Mouse (Mus musculus) hindbrain, postnatal 0 days (tissue): ENCODE measurements at regions not wholly inside any gene's neighbourhood (a gene's known extent, or its start where the extent isn't known, plus 50 kb on each side); places are given as distances from the start of the nearest gene placed in this dataset.

Experiments used
- ATAC-seq: fragments of 200-750 bp; cut with Nextera tagmentation; 2 replicates; pipeline ENCODE4 v1.8.0; 2017; ENCODE audit warnings: mild to moderate bottlenecking, moderate TSS enrichment, moderate library complexity
- DNase-seq: peaks from one replicate; pipeline ENCODE4 v3.0.0-alpha.2; 2015; ENCODE audit warnings: low spot score
- H3K27ac ChIP-seq: fragments of 300-500 bp; sonication (generic); 2 replicates; pipeline ENCODE4 v1.5.1; 2014; ENCODE audit warnings: mild to moderate bottlenecking
- H3K27me3 ChIP-seq: fragments of 300-500 bp; sonication (generic); 2 replicates; pipeline ENCODE4 v1.6.1; 2014; ENCODE audit warnings: low read length, mixed read lengths; ENCODE audit not compliant: insufficient read depth
- H3K36me3 ChIP-seq: fragments of 300-500 bp; sonication (generic); 2 replicates; pipeline ENCODE4 v1.6.1; 2014; ENCODE audit warnings: low read length, mixed read lengths; ENCODE audit not compliant: insufficient read depth
- H3K4me1 ChIP-seq: fragments of 300-500 bp; sonication (generic); 2 replicates; pipeline ENCODE4 v1.6.1; 2014; ENCODE audit warnings: antibody characterized with exemption, low read length, mixed read lengths; ENCODE audit not compliant: insufficient read depth
- H3K4me2 ChIP-seq: fragments of 300-500 bp; sonication (generic); 2 replicates; pipeline ENCODE4 v1.6.1; 2014; ENCODE audit warnings: low read depth, mild to moderate bottlenecking, low read length, moderate library complexity, mixed read lengths
- H3K4me3 ChIP-seq: fragments of 300-500 bp; sonication (generic); 2 replicates; pipeline ENCODE4 v1.5.1; 2014; ENCODE audit warnings: low read length
- H3K9ac ChIP-seq: fragments of 300-500 bp; sonication (generic); replicated peaks from 2 replicates; pipeline ENCODE4 v1.6.1; 2014; ENCODE audit warnings: mild to moderate bottlenecking, low read length, moderate library complexity, mixed read lengths
- H3K9me3 ChIP-seq: fragments of 300-500 bp; sonication (generic); 2 replicates; pipeline ENCODE4 v1.6.1; 2016; ENCODE audit warnings: low read length, mixed read lengths
- CTCF ChIP-seq: IDR thresholded peaks from 2 replicates; pipeline ENCODE4 v1.5.1; 2016; ENCODE audit warnings: antibody characterized with exemption, control low read depth, low read depth
- WGBS: fragments of 180-500 bp; shearing (Covaris S2); extraction: QIAGEN DNeasy Blood & Tissue Kit; methylation state at CpG from one replicate; pipeline ENCODE4 v1.1.7; 2014; 5-methylcytosine and 5-hydroxymethylcytosine counted together
- microRNA-seq, 2 experiments: library from miRNA; unstranded; fragments of <30 nt; microRNA quantifications; one replicate each; pipeline ENCODE4; 2016

- TF ChIP-seq CTCF, result no peak
- 81% methylated on average over 5 of the region's 5 CpGs for WGBS
- ATAC-seq, result no peak
Observed at GRCm38 (mm10) chr8:109424004-109424403, 69.8 kb upstream of the Pmfbp1 start.

GRCm38 (mm10) chr8:109428551-109428950 lies 65.3 kb upstream of the Pmfbp1 start:
- TF ChIP-seq CTCF, result no peak
- no peaks in the 10 kb centered on the region for H3K9me3 ChIP-seq

More at GRCm38 (mm10) chr8:109424004-109424403, 69.8 kb upstream of the Pmfbp1 start:
- Histone ChIP-seq H3K4me3 (no peak overlapping the region), H3K4me2 (no peak overlapping the region), H3K9ac (no peak overlapping the region), H3K36me3 (no peaks in the 10 kb centered on the region), H3K27me3 (no peaks in the 10 kb centered on the region), H3K9me3 (no peaks in the 10 kb centered on the region), H3K4me1 (no peaks in the 10 kb centered on the region), H3K27ac (no peak overlapping the region)
- DNase-seq, result no peak

GRCm38 (mm10) chr8:109434538-109434937 lies 59.3 kb upstream of the Pmfbp1 start:
- H3K36me3 ChIP-seq, result no peaks in the 10 kb centered on the region
- no peaks in the 10 kb centered on the region for H3K27me3 ChIP-seq
- TF ChIP-seq CTCF, result no peak
- H3K4me3 ChIP-seq, result no peak overlapping the region
- no peak for DNase-seq
- no peak overlapping the region for H3K4me2 ChIP-seq
- H3K27ac ChIP-seq, result no peak overlapping the region
- H3K9ac ChIP-seq, result no peak overlapping the region
- ATAC-seq, result no peak
- no peaks in the 10 kb centered on the region for H3K9me3 ChIP-seq
- H3K4me1 ChIP-seq, result no peaks in the 10 kb centered on the region
- WGBS, result 92% methylated on average over 12 of the region's 12 CpGs

More at GRCm38 (mm10) chr8:109428551-109428950, 65.3 kb upstream of the Pmfbp1 start:
- ATAC-seq (no peak), DNase-seq (no peak)
- Histone ChIP-seq H3K27ac (no peak overlapping the region), H3K4me1 (no peaks in the 10 kb centered on the region), H3K4me2 (no peak overlapping the region), H3K4me3 (no peak overlapping the region), H3K36me3 (no peaks in the 10 kb centered on the region), H3K27me3 (no peaks in the 10 kb centered on the region), H3K9ac (no peak overlapping the region)
- WGBS, result 80% methylated on average over 9 of the region's 9 CpGs

GRCm38 (mm10) chr8:109436056-109436455 lies 57.8 kb upstream of the Pmfbp1 start:
- H3K4me2 ChIP-seq, result peak overlapping the region; percentile 62; the same call in 1 of the 2 replicates
- DNase-seq (no peak), ATAC-seq (no peak)
- no peak overlapping the region for H3K9ac ChIP-seq
- no peak overlapping the region for H3K4me3 ChIP-seq
- H3K4me1 ChIP-seq, result no peaks in the 10 kb centered on the region
- no peak for TF ChIP-seq CTCF
- peak overlapping the region; percentile 11; the same call in 1 of the 2 replicates for H3K27ac ChIP-seq
- WGBS, result 82% methylated on average over 4 of the region's 4 CpGs
- no peaks in the 10 kb centered on the region for H3K27me3 ChIP-seq
- no peaks in the 10 kb centered on the region for H3K9me3 ChIP-seq
- no peaks in the 10 kb centered on the region for H3K36me3 ChIP-seq

GRCm38 (mm10) chr8:109436830-109437567 lies 56.8 kb upstream of the Pmfbp1 start:
- peak overlapping the region; percentile 18 for H3K4me3 ChIP-seq
- H3K9ac ChIP-seq, result peak overlapping the region; percentile 28; the same call in 1 of the 2 replicates
- peak overlapping the region; percentile 62 for H3K4me2 ChIP-seq
- no peak for TF ChIP-seq CTCF
- no peaks in the 10 kb centered on the region for H3K4me1 ChIP-seq
- no peaks in the 10 kb centered on the region for H3K9me3 ChIP-seq
- ATAC-seq (peak; percentile 66), DNase-seq (peak; percentile 76)
- H3K27me3 ChIP-seq, result no peaks in the 10 kb centered on the region
- peak overlapping the region; percentile 11; the same call in 1 of the 2 replicates for H3K27ac ChIP-seq
- H3K36me3 ChIP-seq, result no peaks in the 10 kb centered on the region
- WGBS, result 14% methylated on average over 19 of the region's 19 CpGs

GRCm38 (mm10) chr8:109438531-109438930 lies 55.3 kb upstream of the Pmfbp1 start:
- 95% methylated on average over 7 of the region's 7 CpGs for WGBS
- TF ChIP-seq CTCF, result no peak
- Histone ChIP-seq H3K27ac (no peak overlapping the region), H3K9me3 (no peaks in the 10 kb centered on the region), H3K4me3 (no peak overlapping the region), H3K36me3 (no peaks in the 10 kb centered on the region), H3K4me2 (no peak overlapping the region), H3K9ac (no peak overlapping the region), H3K27me3 (no peaks in the 10 kb centered on the region), H3K4me1 (no peaks in the 10 kb centered on the region)
- ATAC-seq, result no peak
- DNase-seq, result no peak

Small RNAs in the stretch of these regions (microRNA-seq; reads per million reads assigned to microRNA genes)
- 0 reads per million in 2 experiments for gene Gm23163
